Mouse (Mus musculus) embryonic facial prominence, embryonic 15.5 days (tissue): ENCODE data around the gene Atrnl1. TPM values are rescaled to one million over a fixed set of nuclear protein-coding genes. Genes with fewer than 3 reads are reported as not detected.

ENCODE experiments used
- ATAC-seq: fragments of 200-750 bp; cut with Nextera tagmentation; 2 replicates; pipeline ENCODE4 v1.8.0; 2017; ENCODE audit warnings: low read depth, moderate TSS enrichment; ENCODE audit not compliant: insufficient number of reproducible peaks, low FRiP score, low TSS enrichment
- H3K27ac ChIP-seq: fragments of 300-500 bp; sonication (generic); replicated peaks from 2 replicates; pipeline ENCODE4 v1.5.1; 2015; ENCODE audit warnings: mild to moderate bottlenecking, inconsistent platforms
- H3K27me3 ChIP-seq: fragments of 300-500 bp; sonication (generic); 2 replicates; pipeline ENCODE4 v1.6.1; 2015; ENCODE audit warnings: inconsistent platforms
- H3K36me3 ChIP-seq: fragments of 300-500 bp; sonication (generic); 2 replicates; pipeline ENCODE4 v1.6.1; 2015; ENCODE audit warnings: mild to moderate bottlenecking, inconsistent platforms
- H3K4me1 ChIP-seq: fragments of 300-500 bp; sonication (generic); 2 replicates; pipeline ENCODE4 v1.6.1; 2015; ENCODE audit warnings: inconsistent platforms
- H3K4me2 ChIP-seq: fragments of 300-500 bp; sonication (generic); replicated peaks from 2 replicates; pipeline ENCODE4 v1.6.1; 2015; ENCODE audit warnings: mild to moderate bottlenecking, inconsistent platforms
- H3K4me3 ChIP-seq: fragments of 300-500 bp; sonication (generic); replicated peaks from 2 replicates; pipeline ENCODE4 v1.5.1; 2015; ENCODE audit warnings: mild to moderate bottlenecking, inconsistent platforms
- H3K9ac ChIP-seq: fragments of 300-500 bp; sonication (generic); 2 replicates; pipeline ENCODE4 v1.6.1; 2015; ENCODE audit warnings: inconsistent platforms
- H3K9me3 ChIP-seq: fragments of 300-500 bp; sonication (generic); replicated peaks from 2 replicates; pipeline ENCODE4 v1.6.1; 2016; ENCODE audit warnings: inconsistent platforms
- WGBS: fragments of 180-500 bp; shearing (Covaris S2); methylation state at CpG from one replicate; pipeline ENCODE4 v1.1.7; 2015; 5-methylcytosine and 5-hydroxymethylcytosine counted together
- polyA plus RNA-seq: library from polyadenylated mRNA; unstranded; fragments of >200 nt; fragmentation: Nextera tagmentation; extraction: Ambion mirVana; gene quantifications from 2 replicates; pipeline ENCODE4 v1.2.1, GENCODE M21; 2015

The Atrnl1 gene
- polyA plus RNA-seq, 1 experiment from 2014 or later, result 7.1 TPM

DNA sequence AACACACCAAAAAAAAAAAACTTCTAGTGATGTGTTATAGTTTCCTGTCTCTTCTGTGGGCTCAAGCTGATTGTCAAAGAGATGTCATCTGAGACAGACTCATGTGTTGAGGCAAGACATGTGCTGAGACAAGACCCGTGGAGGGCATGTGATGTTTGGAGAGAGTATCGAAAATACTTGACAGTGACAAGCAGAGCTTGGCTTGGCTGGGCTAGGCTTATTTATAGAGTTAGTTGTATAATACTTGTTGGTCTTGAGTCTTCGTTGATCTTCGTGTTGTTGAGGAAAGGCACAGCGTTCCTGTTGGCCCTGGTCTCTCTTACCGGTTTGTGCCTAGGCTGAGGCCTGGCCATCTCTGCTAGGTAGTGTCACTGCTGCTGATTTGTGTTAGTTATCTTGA is 469.3 kb downstream of the Atrnl1 start:
- Histone ChIP-seq H3K27me3 (no peaks in the 10 kb centered on the region), H3K9me3 (no peaks in the 10 kb centered on the region), H3K4me1 (no peaks in the 10 kb centered on the region), H3K9ac (no peak overlapping the region), H3K36me3 (no peaks in the 10 kb centered on the region), H3K4me3 (no peak overlapping the region), H3K27ac (no peak overlapping the region), H3K4me2 (no peak overlapping the region)
- WGBS, result 95% methylated on average over 6 of the region's 6 CpGs
- no peak for ATAC-seq

DNA sequence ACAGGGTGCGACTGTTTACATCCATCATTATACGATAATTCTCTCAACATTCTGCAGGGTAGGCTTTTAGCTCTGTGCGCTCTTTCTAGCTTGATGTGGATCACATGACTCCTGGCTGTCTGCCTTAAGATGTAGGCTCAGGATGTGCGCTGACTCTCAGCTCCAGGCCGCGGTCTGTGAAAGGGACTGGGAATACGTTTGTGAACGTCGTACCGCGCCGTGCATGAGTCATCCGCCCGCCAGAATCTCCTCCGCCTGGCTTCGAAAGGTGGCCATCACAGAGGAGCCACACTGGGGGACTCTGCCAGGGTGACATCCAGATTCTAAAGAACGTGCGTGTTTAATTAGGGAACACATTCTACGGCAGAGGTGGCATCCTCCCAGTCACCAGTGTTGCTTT is 471.9 kb downstream of the Atrnl1 start:
- no peaks in the 10 kb centered on the region for H3K27me3 ChIP-seq
- H3K4me3 ChIP-seq, result no peak overlapping the region
- no peaks in the 10 kb centered on the region for H3K36me3 ChIP-seq
- no peak for ATAC-seq
- no peak overlapping the region for H3K9ac ChIP-seq
- H3K27ac ChIP-seq, result no peak overlapping the region
- 95% methylated on average over 19 of the region's 19 CpGs for WGBS
- no peaks in the 10 kb centered on the region for H3K9me3 ChIP-seq
- no peak overlapping the region for H3K4me2 ChIP-seq
- H3K4me1 ChIP-seq, result no peaks in the 10 kb centered on the region

DNA sequence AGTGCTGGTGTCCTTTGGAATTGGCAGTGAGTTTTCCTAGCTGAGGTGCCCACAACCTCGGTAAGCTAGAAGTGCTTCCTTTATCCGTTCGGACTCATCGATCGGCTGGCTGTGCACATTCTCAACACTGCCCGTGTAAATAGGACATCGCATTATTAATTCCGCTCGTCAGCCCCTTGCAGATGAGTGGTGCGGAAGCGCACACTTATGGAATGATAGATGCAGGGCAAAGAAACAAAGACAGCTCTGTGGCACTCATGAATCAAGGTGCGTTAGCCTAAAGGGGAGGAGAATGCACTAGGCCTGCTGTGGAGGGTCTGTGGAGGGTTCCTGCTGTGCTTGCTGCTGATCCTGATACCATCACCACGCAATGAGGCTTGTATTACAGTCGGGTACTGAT is 474.0 kb downstream of the Atrnl1 start:
- no peak for ATAC-seq

DNA sequence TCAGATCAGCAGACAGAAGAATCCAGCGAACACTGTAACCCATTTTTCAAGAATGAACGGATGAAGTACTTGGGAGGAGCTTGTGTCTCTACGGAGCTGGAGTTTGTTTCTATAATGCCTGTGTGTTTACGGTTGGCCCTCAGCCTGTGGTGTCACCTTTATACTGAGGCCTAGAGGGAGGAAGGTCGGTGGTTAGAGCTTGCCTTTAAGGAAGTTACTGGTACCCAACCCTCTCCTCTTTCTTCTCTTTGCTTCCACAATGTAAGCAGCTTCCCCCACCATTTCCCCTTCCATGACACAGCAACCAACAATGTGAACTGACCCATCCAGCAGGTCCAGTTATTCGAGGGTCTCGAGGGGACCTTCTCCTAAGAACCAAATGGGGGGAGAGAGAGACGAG is 475.9 kb downstream of the Atrnl1 start:
- Histone ChIP-seq H3K4me1 (0 out of 2 replicates have a peak, but pooled peaks cover 4% of the 10 kb centered on the region), H3K27ac (no peak overlapping the region), H3K9ac (no peak overlapping the region), H3K9me3 (no peaks in the 10 kb centered on the region), H3K27me3 (no peaks in the 10 kb centered on the region), H3K4me3 (no peak overlapping the region), H3K4me2 (no peak overlapping the region), H3K36me3 (no peaks in the 10 kb centered on the region)
- no peak for ATAC-seq
- 90% methylated on average over 8 of the region's 8 CpGs for WGBS

More for the DNA sequence above, 474.0 kb downstream of the Atrnl1 start:
- H3K9me3 ChIP-seq, result no peaks in the 10 kb centered on the region
- H3K27me3 ChIP-seq, result no peaks in the 10 kb centered on the region
- H3K36me3 ChIP-seq, result no peaks in the 10 kb centered on the region
- WGBS, result 93% methylated on average over 14 of the region's 14 CpGs
- H3K4me2 ChIP-seq, result no peak overlapping the region
- H3K27ac ChIP-seq, result no peak overlapping the region
- H3K4me1 ChIP-seq, result 0 out of 2 replicates have a peak, but pooled peaks cover 4% of the 10 kb centered on the region
- H3K9ac ChIP-seq, result no peak overlapping the region
- H3K4me3 ChIP-seq, result no peak overlapping the region

DNA sequence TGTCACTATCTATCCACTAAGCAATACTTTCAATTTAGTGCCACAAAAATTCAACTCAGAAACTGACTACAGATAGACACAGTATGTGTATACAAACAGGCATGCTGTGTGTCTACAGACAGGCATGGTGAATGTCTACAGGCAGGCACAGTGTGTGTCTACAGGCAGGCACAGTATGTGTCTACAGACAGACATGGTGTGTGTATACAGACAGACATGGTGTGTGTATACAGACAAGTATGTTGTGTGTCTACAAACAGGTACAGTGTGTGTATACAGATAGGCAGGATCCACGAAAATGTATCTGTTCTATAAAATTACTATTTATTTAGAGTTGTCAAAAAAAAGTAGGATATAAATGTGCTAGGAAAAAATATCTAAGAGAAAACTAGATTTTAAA is 477.1 kb downstream of the Atrnl1 start:
- H3K4me1 ChIP-seq, result 0 out of 2 replicates have a peak, but pooled peaks cover 4% of the 10 kb centered on the region
- H3K36me3 ChIP-seq, result no peaks in the 10 kb centered on the region
- ATAC-seq, result no peak
- H3K9ac ChIP-seq, result no peak overlapping the region
- no peak overlapping the region for H3K4me2 ChIP-seq
- no peak overlapping the region for H3K4me3 ChIP-seq
- H3K27ac ChIP-seq, result no peak overlapping the region
- 78% methylated on average over 1 of the region's 1 CpGs for WGBS
- no peaks in the 10 kb centered on the region for H3K27me3 ChIP-seq
- no peaks in the 10 kb centered on the region for H3K9me3 ChIP-seq

DNA sequence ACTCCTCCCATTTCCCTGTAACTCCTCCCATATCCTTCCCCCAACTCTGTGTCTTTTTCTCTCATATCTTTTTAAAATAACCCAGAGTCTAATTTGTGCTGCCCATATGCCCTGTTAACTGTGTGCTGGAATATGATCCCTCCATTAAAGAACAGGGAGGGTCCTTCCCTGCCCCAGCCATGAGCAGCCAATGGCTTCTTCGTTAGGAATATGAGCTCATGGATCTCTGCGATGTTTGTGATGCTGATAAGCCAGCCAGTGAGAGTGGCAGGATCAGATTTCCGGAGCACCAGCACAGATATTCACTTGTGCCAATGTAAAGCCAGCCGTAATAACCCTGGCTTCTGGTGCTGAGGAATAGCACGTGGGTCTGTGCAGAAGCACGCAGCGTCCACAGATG is 477.6 kb downstream of the Atrnl1 start:
- 0 out of 2 replicates have a peak, but pooled peaks cover 4% of the 10 kb centered on the region for H3K4me1 ChIP-seq
- no peak overlapping the region for H3K27ac ChIP-seq
- H3K9ac ChIP-seq, result no peak overlapping the region
- H3K4me3 ChIP-seq, result no peak overlapping the region
- ATAC-seq, result no peak
- no peak overlapping the region for H3K4me2 ChIP-seq
- no peaks in the 10 kb centered on the region for H3K27me3 ChIP-seq
- 32% methylated on average over 7 of the region's 7 CpGs for WGBS
- H3K9me3 ChIP-seq, result no peaks in the 10 kb centered on the region
- H3K36me3 ChIP-seq, result no peaks in the 10 kb centered on the region

DNA sequence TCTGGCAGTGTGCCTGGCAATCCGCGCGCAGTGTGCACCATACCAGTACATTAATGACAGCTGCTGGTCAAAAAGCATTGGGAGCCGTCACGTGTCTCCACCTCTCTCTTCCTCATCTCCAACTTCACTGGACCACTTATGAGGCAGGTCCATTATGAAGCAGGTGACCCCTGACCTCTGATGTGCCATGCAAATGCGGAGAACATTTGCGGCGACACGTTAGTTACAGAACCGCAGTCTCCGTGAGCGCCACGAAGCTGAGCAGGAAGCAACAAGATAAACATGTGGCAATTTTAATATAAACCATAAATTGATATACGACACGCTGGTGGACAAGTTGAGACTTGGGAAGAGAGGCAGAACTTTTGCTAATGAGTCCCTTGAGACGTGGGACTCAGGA is 481.1 kb downstream of the Atrnl1 start:
- H3K9ac ChIP-seq, result no peak overlapping the region
- no peaks in the 10 kb centered on the region for H3K9me3 ChIP-seq
- 90% methylated on average over 16 of the region's 16 CpGs for WGBS
- no peak for ATAC-seq
- no peaks in the 10 kb centered on the region for H3K27me3 ChIP-seq
- no peaks in the 10 kb centered on the region for H3K36me3 ChIP-seq
- 0 out of 2 replicates have a peak, but pooled peaks cover 7% of the 10 kb centered on the region for H3K4me1 ChIP-seq
- H3K4me2 ChIP-seq, result no peak overlapping the region
- no peak overlapping the region for H3K4me3 ChIP-seq
- H3K27ac ChIP-seq, result no peak overlapping the region

DNA sequence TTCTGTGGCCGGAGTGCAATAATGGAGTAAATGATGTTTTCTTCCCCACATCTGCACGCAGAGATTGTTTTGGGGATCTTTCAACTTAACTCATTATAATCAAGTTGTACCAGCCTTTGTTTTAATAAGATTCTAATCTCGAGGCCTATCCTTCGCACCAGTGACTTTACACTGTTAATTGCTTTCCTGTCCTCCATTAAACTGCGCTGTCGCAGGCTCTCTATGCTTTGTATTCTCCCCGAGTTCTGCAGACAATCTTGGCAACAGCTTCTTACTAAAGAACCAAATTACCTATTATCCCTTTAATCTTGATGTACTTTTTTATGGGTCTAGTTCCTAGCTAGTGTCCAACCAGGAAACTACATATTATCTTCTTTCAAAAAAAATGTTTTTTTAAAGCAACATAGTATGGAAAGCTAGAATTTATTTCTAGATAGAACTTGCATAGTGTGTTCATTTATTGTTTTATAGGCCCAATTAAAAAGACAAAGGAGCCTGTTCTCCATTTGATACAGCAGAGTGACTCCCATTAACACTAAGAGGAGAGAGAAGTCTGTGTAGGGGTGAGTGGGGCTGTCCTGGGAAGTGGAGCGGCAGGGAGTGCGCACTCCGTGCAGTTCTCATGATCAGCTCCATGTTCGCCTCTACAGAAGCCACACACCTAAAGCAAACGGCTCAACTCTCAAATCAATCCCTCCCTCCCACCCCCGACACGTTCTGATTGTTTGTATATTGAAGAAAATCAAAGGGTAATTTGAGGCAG is 484.1 kb downstream of the Atrnl1 start:
- no peak overlapping the region for H3K4me3 ChIP-seq
- H3K36me3 ChIP-seq, result no peaks in the 10 kb centered on the region
- no peak overlapping the region for H3K4me2 ChIP-seq
- H3K9me3 ChIP-seq, result no peaks in the 10 kb centered on the region
- 0 out of 2 replicates have a peak, but pooled peaks cover 5% of the 10 kb centered on the region for H3K4me1 ChIP-seq
- no peak overlapping the region for H3K27ac ChIP-seq
- WGBS, result 54% methylated on average over 14 of the region's 14 CpGs
- H3K9ac ChIP-seq, result no peak overlapping the region
- ATAC-seq, result no peak
- no peaks in the 10 kb centered on the region for H3K27me3 ChIP-seq

DNA sequence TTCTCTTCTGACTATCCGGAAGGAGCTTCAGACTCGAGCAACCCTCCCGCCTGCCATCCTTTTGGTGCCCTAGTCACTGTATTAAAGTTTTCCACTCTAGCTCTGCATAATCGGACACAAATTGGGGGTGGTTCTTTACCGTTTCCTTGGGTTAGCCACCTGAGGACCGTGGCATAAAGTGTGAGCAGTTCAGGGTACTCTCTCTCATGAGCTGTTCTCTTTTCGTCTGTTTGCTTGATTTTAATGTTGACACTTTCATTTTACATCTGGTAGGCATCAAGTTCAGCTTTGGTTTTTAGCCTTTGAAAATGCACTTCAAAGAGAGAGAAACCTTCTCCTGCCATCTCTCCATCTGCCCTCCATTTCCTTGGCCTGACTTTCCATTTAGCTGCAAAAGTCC is 484.9 kb downstream of the Atrnl1 start:
- Histone ChIP-seq H3K27ac (no peak overlapping the region), H3K27me3 (no peaks in the 10 kb centered on the region), H3K4me3 (no peak overlapping the region), H3K9me3 (no peaks in the 10 kb centered on the region), H3K9ac (no peak overlapping the region), H3K4me1 (0 out of 2 replicates have a peak, but pooled peaks cover 5% of the 10 kb centered on the region), H3K4me2 (no peak overlapping the region), H3K36me3 (no peaks in the 10 kb centered on the region)
- no peak for ATAC-seq
- WGBS, result 50% methylated on average over 7 of the region's 7 CpGs

DNA sequence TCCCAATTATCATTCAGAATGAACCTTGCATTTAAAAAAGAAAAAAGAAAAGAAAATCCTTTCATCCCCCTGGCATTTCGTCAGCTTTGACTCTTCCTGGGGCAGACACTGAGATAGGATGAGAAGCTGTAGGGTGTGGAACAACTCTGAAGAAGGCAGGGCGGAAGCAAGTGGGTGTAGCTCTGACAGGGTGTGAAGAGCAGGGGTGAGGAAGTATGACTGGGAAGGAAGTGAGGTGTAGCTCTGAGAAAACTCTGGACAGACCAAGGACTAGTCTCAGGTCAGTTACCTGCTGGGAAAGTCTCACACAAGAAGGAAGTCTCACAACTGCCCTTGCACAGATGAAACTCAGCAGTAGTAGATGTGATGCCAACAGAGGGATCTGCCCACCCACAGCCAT is 486.4 kb downstream of the Atrnl1 start:
- no peak overlapping the region for H3K4me3 ChIP-seq
- no peaks in the 10 kb centered on the region for H3K27me3 ChIP-seq
- no peak overlapping the region for H3K4me2 ChIP-seq
- H3K9me3 ChIP-seq, result no peaks in the 10 kb centered on the region
- no peak overlapping the region for H3K27ac ChIP-seq
- H3K4me1 ChIP-seq, result 0 out of 2 replicates have a peak, but pooled peaks cover 5% of the 10 kb centered on the region
- no peaks in the 10 kb centered on the region for H3K36me3 ChIP-seq
- no peak for ATAC-seq
- H3K9ac ChIP-seq, result no peak overlapping the region
- 83% methylated on average over 2 of the region's 2 CpGs for WGBS

DNA sequence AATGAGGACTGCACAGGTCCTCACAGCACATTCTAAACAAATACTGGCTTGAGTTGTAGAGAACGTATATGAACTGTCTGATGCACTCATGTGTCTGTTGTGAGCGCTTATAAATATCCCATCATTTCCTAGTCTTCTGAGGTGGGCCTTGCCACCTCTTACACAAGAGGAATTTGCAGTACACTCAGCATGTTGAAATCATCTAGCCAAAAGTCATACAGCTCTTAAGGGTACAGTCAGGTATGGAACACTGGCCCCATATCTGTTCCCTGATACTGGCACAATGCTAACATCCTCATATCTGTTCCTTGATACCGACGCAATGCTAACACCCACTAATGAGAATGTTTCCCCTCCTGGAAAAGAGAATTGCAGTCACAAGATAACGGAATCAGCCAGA is 488.7 kb downstream of the Atrnl1 start:
- H3K36me3 ChIP-seq, result no peaks in the 10 kb centered on the region
- 95% methylated on average over 5 of the region's 5 CpGs for WGBS
- H3K9ac ChIP-seq, result no peak overlapping the region
- H3K27me3 ChIP-seq, result no peaks in the 10 kb centered on the region
- no peak overlapping the region for H3K4me2 ChIP-seq
- ATAC-seq, result no peak
- H3K27ac ChIP-seq, result no peak overlapping the region
- H3K9me3 ChIP-seq, result no peaks in the 10 kb centered on the region
- no peak overlapping the region for H3K4me3 ChIP-seq
- H3K4me1 ChIP-seq, result peaks cover 8% of the 10 kb centered on the region; the same call in 1 of the 2 replicates

DNA sequence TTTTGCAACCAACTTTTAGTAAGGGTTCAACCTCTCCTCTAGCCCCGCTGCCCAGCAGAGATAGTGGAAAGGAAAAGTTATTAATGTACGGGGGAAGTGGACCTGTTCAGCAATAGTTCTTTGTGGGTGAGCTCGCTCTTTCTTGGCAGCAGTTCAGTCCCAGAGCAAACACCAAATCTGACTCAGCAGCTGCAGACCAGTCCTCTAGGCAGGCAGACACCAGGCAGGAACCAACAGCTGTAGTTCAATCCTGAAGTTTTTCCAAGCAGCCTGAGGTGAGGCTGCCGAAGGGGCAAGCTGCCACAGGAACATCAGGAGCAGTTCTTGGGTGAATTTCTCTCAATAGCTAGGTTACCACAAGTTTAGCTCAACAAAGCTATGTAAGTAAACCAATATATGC is 489.5 kb downstream of the Atrnl1 start:
- Histone ChIP-seq H3K27ac (no peak overlapping the region), H3K4me2 (no peak overlapping the region), H3K9ac (no peak overlapping the region), H3K9me3 (no peaks in the 10 kb centered on the region), H3K4me1 (peaks cover 10% of the 10 kb centered on the region; the same call in 1 of the 2 replicates), H3K36me3 (no peaks in the 10 kb centered on the region), H3K27me3 (no peaks in the 10 kb centered on the region), H3K4me3 (no peak overlapping the region)
- WGBS, result 66% methylated on average over 4 of the region's 4 CpGs
- ATAC-seq, result no peak
